Mouse (Mus musculus) cerebellum, adult 2 months (tissue): ENCODE results near the gene Snhg11.

Source experiments
- CTCF ChIP-seq: fragments of 200-500 bp; IDR thresholded peaks from 2 replicates; pipeline ENCODE4 v1.5.1; 2011; ENCODE audit warnings: low read depth, mild to moderate bottlenecking, control low read depth, low read length, moderate library complexity, borderline replicate concordance; ENCODE audit not compliant: insufficient read depth
- POLR2A ChIP-seq: fragments of 200-500 bp; IDR thresholded peaks from 2 replicates; pipeline ENCODE4 v1.6.1; 2011; ENCODE audit warnings: low read length, control low read depth, borderline replicate concordance; ENCODE audit not compliant: insufficient read depth

- no peak for TF ChIP-seq POLR2A
- no peak for TF ChIP-seq CTCF
These were observed 20.2 kb upstream of the Snhg11 start for GRCm38 (mm10) chr2:158355238-158355637.
